Mouse (Mus musculus) neutrophil, adult 5-6 weeks (primary cell): ENCODE data around the gene Slc26a10. TPM values are rescaled to one million over a fixed set of nuclear protein-coding genes. Genes with fewer than 3 reads are reported as not detected.

ENCODE experiments used
- ATAC-seq: fragments of 151-379, 151-347 bp; 2 replicates; pipeline ENCODE4 v1.8.0; 2017; ENCODE audit warnings: mild to moderate bottlenecking, moderate TSS enrichment; ENCODE audit not compliant: insufficient number of reproducible peaks, poor library complexity, low FRiP score, severe bottlenecking; ENCODE audit errors: extremely low read depth
- total RNA-seq: library from RNA; stranded (forward); fragments of 200-1000 nt; gene quantifications from 2 replicates; pipeline ENCODE4 v1.2.3, GENCODE M21; 2017

Gene Slc26a10
- total RNA-seq: 2.5 and 3.0 TPM in 2 replicates

- no peak for ATAC-seq
Observed at GRCm38 (mm10) chr10:127179871-127180694, at the start of gene Slc26a10. Gene Slc26a10 (minus strand): TSS chr10:127180645.

GRCm38 (mm10) chr10:127228897-127229296 is 48.5 kb upstream of the Slc26a10 start:
- peak; percentile 69 for ATAC-seq

GRCm38 (mm10) chr10:127227163-127227562 is 46.7 kb upstream of the Slc26a10 start:
- no peak for ATAC-seq

GRCm38 (mm10) chr10:127226318-127226895 is 46.0 kb upstream of the Slc26a10 start:
- ATAC-seq: no peak

GRCm38 (mm10) chr10:127225732-127226131 is 45.3 kb upstream of the Slc26a10 start:
- ATAC-seq: peak; percentile 66; the same call in 1 of the 2 replicates

DNA sequence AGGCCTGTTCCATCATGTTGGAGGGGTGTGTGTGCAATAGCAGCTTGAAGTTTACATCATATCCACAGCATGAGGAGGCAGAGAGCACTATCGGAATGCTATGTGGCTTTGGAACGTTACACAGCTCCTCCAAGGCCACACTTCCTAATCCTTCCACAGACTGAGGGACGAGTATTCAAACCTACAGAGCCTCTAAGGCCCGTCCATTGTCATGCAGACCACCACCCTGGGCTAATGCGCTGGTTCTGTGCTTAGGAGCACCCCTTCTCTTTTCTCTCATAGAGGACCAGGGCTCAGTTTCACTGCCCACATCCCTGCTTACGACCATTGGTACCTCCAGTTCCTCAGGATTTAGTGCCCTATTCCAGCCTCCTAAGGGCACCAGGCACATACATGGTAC is 44.8 kb upstream of the Slc26a10 start:
- no peak for ATAC-seq

- no peak for ATAC-seq
Observed at GRCm38 (mm10) chr10:127218339-127218738, 37.9 kb upstream of the Slc26a10 start.

DNA sequence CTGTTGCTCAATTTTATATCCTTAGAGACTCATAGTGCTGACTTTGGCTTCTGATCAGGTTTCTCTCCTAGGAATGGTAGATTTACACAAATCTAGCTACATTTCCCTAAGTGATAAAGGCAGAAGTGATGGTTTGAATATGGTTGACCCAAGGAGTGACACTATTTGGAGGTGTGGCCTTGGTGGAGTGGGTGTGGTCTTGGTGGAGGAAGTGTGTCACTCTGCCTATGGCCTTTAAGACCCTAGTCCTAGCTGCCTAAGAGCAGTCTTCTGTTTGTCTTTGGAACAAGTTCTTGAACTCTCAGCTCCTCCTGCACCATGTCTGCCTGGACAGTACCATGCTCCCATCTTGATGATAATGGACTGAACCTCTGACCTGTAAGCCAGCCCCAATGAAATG is 36.7 kb upstream of the Slc26a10 start:
- ATAC-seq: no peak

DNA sequence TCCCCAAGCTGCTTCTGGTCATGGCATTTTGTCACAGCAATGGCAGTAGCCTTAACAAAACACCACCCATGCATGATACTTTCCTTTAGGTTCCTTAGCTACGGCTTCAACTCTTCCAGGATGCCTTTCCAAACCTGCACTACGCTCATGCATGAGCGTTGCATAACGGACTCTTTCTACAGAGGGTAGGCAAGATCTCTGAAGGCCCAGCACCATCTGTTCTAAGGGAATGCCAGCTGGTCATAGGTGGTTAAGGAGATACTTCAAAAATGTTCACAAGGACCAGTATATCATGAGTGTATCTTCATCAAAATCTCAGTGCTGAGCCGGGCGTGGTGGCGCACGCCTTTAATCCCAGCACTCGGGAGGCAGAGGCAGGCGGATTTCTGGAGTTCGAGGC is 36.0 kb upstream of the Slc26a10 start:
- no peak for ATAC-seq

- no peak for ATAC-seq
Observed at GRCm38 (mm10) chr10:127214422-127214803, 34.0 kb upstream of the Slc26a10 start.

DNA sequence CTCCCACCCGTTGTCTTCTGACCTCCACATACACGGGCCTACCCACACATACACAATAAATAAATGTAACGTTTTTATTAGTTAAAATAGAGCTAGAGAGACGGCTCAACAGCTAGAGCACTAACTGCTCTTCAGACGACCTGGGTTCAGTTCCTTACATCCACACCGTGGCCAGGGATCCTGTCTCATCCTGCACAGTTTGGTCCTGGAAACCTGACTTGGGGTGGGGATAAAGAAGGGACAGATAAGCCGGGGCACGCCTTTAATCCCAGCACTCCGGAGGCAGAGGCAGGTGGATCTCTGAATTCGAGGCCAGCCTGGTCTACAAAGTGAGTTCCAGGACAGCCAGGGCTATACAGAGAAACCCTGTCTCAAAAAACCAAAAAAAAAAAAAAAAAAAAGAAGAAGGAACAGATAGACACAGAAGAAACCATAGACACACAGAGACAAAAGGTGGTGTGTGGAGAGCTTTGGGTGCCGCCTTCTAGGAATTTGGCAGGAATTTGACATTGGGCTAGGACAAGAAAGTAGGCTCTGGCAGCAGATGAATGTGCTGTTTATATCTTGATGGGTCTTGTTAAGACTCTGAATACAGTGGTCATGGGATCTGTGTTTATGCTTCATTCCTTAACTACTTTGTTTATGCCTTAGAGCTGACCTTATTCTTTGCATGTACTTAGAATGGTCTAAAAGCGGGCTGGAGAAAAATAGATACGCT is 33.4 kb upstream of the Slc26a10 start:
- ATAC-seq: no peak

DNA sequence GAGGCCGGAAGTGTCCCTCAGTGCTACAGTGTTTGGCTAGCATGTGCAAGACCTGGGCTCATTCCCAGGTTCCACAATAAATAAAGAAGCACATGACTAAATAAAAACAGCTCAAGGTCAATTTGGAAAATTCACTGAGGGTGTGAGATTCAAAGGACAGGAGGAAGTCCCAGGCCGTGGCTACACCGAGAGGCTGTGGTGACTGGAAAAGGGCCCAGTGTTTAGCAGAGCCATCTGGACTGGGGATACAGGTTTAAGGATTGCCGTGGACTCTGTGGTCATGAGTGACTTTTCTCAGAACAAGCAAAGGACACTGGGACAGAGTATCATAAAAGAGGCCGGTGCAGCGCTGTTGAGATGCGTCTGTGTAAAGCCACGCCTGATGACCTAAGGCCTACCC is 32.8 kb upstream of the Slc26a10 start:
- ATAC-seq: no peak

- peak; percentile 81 for ATAC-seq
Observed at GRCm38 (mm10) chr10:127211414-127211854, 31.0 kb upstream of the Slc26a10 start, which contains the start of gene Pip4k2c. Gene Pip4k2c (minus strand): TSS chr10:127211585.

- no peak for ATAC-seq
Observed at GRCm38 (mm10) chr10:127210961-127211405, 30.5 kb upstream of the Slc26a10 start.

DNA sequence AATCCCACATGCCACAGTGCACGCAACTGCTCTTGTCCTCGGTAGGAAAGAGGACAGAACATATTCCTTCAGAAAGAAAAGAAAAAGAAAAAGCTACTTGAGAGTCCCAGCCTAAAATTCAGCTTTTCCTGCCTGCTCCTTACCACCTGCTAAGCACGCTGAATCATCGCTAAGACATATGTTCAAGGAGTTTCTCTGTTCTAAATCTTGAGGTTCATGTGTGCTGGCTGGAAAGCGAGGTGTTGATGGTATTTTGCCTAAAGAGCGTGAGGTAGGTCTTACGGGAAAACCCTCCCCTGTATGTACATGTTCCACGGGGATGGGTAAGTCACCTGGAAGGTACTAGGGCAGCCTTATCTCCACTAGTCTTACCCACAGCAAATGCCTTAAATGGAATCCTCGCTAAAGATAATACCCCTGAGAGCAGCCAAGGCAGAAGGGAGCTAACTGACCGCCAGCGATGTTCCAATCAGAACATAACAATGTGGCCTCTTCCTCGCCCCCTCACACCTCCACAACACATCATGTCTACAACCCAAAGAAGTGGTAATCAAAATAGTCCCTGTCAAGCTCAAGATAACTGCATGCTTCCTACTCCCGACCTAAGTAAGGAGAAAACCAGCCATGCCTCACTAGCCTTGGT is 29.6 kb upstream of the Slc26a10 start:
- ATAC-seq: no peak

DNA sequence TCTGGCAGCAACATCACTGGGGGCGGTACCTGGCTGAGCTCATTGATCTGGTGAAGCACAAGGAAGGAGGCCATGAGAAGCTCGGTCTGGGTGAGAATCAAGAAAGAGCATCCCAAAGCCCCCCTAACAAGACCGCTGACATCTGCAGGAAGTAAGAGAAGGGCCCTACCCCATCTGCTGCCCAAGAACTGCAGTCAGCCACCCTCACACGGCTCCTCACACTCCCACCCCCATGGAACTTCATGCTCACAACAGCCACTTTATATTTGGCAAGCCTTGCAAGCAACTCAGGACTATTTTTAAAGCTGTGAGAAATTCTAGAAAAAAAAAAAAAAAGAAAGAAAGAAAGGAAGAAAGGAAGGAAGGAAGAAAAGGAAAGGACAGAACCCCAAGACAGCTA is 28.5 kb upstream of the Slc26a10 start:
- no peak for ATAC-seq

DNA sequence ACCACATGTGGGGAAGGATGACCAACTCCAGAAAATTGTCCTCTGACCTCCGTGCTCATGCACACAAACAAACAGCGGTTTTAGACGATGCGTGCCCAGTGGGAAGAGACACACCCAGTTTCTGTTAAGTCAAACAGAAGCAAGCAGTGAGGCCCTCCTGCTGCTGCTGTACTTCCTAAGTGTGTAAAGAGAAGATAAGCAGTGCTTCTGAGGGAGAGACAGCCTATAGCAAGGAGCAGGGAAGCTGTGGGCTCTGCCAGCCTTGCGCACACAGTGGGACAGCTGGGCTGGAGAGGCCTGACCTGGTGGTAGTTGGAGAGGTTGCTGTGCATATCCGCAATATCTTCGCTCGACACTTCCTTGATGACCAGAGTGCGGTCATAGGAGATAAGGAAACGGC is 24.9 kb upstream of the Slc26a10 start:
- no peak for ATAC-seq

GRCm38 (mm10) chr10:127204589-127204988 is 24.1 kb upstream of the Slc26a10 start:
- no peak for ATAC-seq

DNA sequence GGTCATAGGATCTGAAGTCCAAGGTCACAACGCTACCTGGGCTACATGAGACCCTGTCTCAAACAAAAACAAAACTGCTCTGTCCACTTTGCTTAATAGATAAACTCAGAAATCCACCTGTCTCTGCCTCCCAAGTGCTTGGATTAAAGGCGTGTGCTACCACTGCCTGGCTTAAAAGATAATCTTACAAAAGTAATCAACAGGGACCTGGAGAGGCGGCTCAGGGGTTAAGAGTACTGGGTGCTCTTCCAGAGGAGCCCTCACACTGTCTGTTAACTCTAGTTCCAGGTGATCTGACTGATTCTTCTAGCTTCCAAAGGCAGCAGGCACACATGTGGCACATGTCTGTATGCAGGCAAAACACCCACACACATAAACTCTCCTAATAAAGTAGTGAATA is 22.7 kb upstream of the Slc26a10 start:
- no peak for ATAC-seq
